Mouse (Mus musculus) heart, postnatal 0 days (tissue): ENCODE measurements around the gene Lmbr1l. TPM values are rescaled to one million over a fixed set of nuclear protein-coding genes. Genes with fewer than 3 reads are reported as not detected.

ENCODE experiments used
- ATAC-seq: fragments of 200-750 bp; cut with Nextera tagmentation; 2 replicates; pipeline ENCODE4 v1.8.0; 2017; ENCODE audit warnings: low read depth, moderate number of reproducible peaks, moderate library complexity; ENCODE audit not compliant: insufficient read depth
- DNase-seq: peaks from one replicate; pipeline ENCODE4 v3.0.0-alpha.2; 2016; ENCODE audit warnings: low spot score
- H3K27ac ChIP-seq: fragments of 300-500 bp; sonication (generic); 2 replicates; pipeline ENCODE4 v1.5.1; 2014; ENCODE audit warnings: low read depth, mild to moderate bottlenecking
- H3K27me3 ChIP-seq: fragments of 300-500 bp; sonication (generic); 2 replicates; pipeline ENCODE4 v1.6.1; 2014; ENCODE audit warnings: low read length, mixed read lengths; ENCODE audit not compliant: control insufficient read depth, insufficient read depth
- H3K36me3 ChIP-seq: fragments of 300-500 bp; sonication (generic); replicated peaks from 2 replicates; pipeline ENCODE4 v1.6.1; 2014; ENCODE audit warnings: low read length, mixed read lengths; ENCODE audit not compliant: control insufficient read depth, insufficient read depth
- H3K4me1 ChIP-seq: fragments of 300-500 bp; sonication (generic); 2 replicates; pipeline ENCODE4 v1.6.1; 2014; ENCODE audit warnings: antibody characterized with exemption; ENCODE audit not compliant: control insufficient read depth, insufficient read depth
- H3K4me2 ChIP-seq: fragments of 300-500 bp; sonication (generic); 2 replicates; pipeline ENCODE4 v1.6.1; 2014; ENCODE audit warnings: low read depth, mild to moderate bottlenecking, low read length, moderate library complexity
- H3K4me3 ChIP-seq: fragments of 300-500 bp; sonication (generic); 2 replicates; pipeline ENCODE4 v1.5.1; 2014; ENCODE audit warnings: low read depth, low read length
- H3K9ac ChIP-seq: fragments of 300-500 bp; sonication (generic); replicated peaks from 2 replicates; pipeline ENCODE4 v1.6.1; 2014; ENCODE audit warnings: low read depth, low read length, mixed read lengths
- H3K9me3 ChIP-seq: fragments of 300-500 bp; sonication (generic); replicated peaks from 2 replicates; pipeline ENCODE4 v1.6.1; 2016; ENCODE audit warnings: low read length; ENCODE audit not compliant: control insufficient read depth
- CTCF ChIP-seq: IDR thresholded peaks from 2 replicates; pipeline ENCODE4 v1.5.1; 2016; ENCODE audit warnings: antibody characterized with exemption, control low read depth, low read depth
- EP300 ChIP-seq: IDR thresholded peaks from 2 replicates; pipeline ENCODE4 v1.6.1; 2016; ENCODE audit warnings: antibody characterized with exemption, low read depth
- WGBS: fragments of 180-500 bp; shearing (Covaris S2); extraction: QIAGEN DNeasy Blood & Tissue Kit; methylation state at CpG from one replicate; pipeline ENCODE4 v1.1.7; 2014; 5-methylcytosine and 5-hydroxymethylcytosine counted together
- polyA plus RNA-seq: library from polyadenylated mRNA; unstranded; fragments of >200 nt; fragmentation: Nextera tagmentation; extraction: Ambion mirVana; gene quantifications from 2 replicates; pipeline ENCODE4 v1.2.1, GENCODE M21; 2015
- total RNA-seq: library from RNA; depleted of rRNA; stranded (reverse); fragments of >200 nt; gene quantifications from 2 replicates; pipeline ENCODE4 v1.2.3, GENCODE M21; 2014; ENCODE audit warnings: low replicate concordance

Gene Lmbr1l
- total and polyA plus RNA-seq, 2 experiments from 2014 or later: 8.0 to 25.5 TPM

- Histone ChIP-seq H3K27ac (no peak overlapping the region), H3K36me3 (peaks cover 52% of the 10 kb centered on the region), H3K9ac (no peak overlapping the region), H3K9me3 (no peaks in the 10 kb centered on the region), H3K27me3 (no peaks in the 10 kb centered on the region), H3K4me3 (no peak overlapping the region), H3K4me1 (peaks cover 12% of the 10 kb centered on the region), H3K4me2 (no peak overlapping the region)
- ATAC-seq (no peak), DNase-seq (no peak)
- 88% methylated on average over 6 of the region's 6 CpGs for WGBS
- no peak for TF ChIP-seq CTCF
Measured at GRCm38 (mm10) chr15:98914903-98915302, 3.1 kb downstream of the Lmbr1l start.

GRCm38 (mm10) chr15:98904692-98905091 is 13.3 kb downstream of the Lmbr1l start:
- Histone ChIP-seq H3K9me3 (no peaks in the 10 kb centered on the region), H3K27me3 (0 out of 2 replicates have a peak, but pooled peaks cover 3% of the 10 kb centered on the region), H3K4me2 (no peak overlapping the region), H3K36me3 (peaks cover 60% of the 10 kb centered on the region), H3K4me3 (no peak overlapping the region), H3K4me1 (no peaks in the 10 kb centered on the region), H3K9ac (no peak overlapping the region), H3K27ac (no peak overlapping the region)
- DNase-seq: no peak
- ATAC-seq: no peak
- TF ChIP-seq CTCF (peak; percentile 55), EP300 (no peak)
- WGBS: 37% methylated on average over 10 of the region's 10 CpGs

GRCm38 (mm10) chr15:98902600-98902999 is 15.4 kb downstream of the Lmbr1l start:
- DNase-seq (no peak), ATAC-seq (no peak)
- WGBS: 73% methylated on average over 2 of the region's 2 CpGs
- H3K4me3 ChIP-seq: no peak overlapping the region
- H3K27ac ChIP-seq: no peak overlapping the region
- H3K9ac ChIP-seq: no peak overlapping the region
- H3K4me2 ChIP-seq: no peak overlapping the region
- peaks cover 39% of the 10 kb centered on the region for H3K36me3 ChIP-seq
- H3K4me1 ChIP-seq: peaks cover 10% of the 10 kb centered on the region; the same call in 1 of the 2 replicates
- H3K9me3 ChIP-seq: no peaks in the 10 kb centered on the region
- no peak for TF ChIP-seq EP300
- no peak for TF ChIP-seq CTCF
- peaks cover 19% of the 10 kb centered on the region for H3K27me3 ChIP-seq

DNA sequence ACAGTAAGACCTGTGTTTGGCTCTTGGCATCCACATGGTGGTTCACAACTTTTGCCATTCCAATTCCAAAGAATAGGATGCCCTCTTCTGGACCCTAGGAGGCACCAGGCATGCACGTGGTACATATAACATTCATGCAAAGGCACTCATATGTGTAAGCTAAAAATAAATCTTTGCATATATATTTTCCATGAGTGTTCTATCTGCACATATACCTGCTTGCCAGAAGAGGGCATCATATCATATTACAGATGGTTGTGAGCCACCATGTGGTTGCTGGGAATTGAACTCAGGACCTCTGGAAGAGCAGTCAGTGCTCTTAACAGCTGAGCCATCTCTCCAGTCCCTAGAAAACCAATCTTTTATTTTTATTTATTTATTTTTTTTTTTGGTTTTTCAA is 16.5 kb downstream of the Lmbr1l start:
- no peaks in the 10 kb centered on the region for H3K9me3 ChIP-seq
- no peak overlapping the region for H3K4me3 ChIP-seq
- peaks cover 32% of the 10 kb centered on the region for H3K36me3 ChIP-seq
- DNase-seq (no peak), ATAC-seq (no peak)
- H3K9ac ChIP-seq: no peak overlapping the region
- WGBS: 50% methylated on average over 1 of the region's 1 CpGs
- H3K27ac ChIP-seq: no peak overlapping the region
- H3K27me3 ChIP-seq: peaks cover 30% of the 10 kb centered on the region
- peaks cover 15% of the 10 kb centered on the region; the same call in 1 of the 2 replicates for H3K4me1 ChIP-seq
- H3K4me2 ChIP-seq: no peak overlapping the region
- no peak for TF ChIP-seq EP300

DNA sequence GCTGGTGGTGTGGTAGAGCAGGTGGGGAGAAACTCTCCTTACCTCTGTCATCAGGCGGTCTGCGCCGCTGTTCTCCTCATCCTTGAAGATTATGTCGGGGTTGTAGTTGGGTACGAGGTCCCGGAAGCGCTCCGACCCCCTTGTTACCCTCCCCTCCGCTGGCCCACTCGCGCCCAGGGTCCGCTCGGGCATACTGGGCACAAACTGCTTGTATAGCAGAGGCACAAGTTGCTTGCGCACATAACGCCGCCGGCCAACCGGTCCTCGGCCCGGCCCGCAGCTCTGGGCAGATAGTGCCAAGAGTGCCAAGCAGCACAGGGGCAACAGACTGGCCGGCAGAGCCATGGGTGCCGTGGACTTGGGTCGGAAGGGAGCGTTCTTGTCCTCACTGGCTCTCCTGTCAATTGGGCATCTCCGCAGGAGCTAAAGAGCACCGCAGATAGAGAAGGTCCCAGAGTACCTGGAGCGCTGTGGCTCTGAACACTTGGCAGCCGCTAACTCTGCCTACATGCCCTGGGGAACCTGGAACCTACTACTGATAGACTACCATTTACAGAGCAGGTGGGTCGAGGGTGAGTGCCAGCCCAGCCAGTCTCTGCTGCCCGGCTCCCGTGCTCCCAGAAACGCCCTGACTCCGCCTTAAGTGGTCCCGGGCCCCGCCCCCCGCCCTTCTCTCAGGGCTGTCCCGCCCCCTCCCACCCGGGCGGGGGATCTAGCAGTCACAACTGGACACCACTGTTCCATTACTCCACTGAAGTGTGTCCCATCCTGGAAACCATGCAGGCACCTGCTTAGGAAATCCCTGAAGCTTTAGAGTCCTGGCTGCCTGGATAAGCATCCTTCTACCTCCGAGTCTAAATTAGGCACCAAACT is 19.9 kb downstream of the Lmbr1l start, which contains the start of gene Dhh:
Gene Dhh (minus strand): TSS at position 613 of the 873 bp plus-strand sequence.
- ATAC-seq (no peak), DNase-seq (no peak)
- Histone ChIP-seq H3K4me1 (peaks cover 33% of the 10 kb centered on the region), H3K4me3 (peak within 1 kb of the TSS; percentile 37), H3K27ac (no peak within 1 kb of the TSS), H3K9me3 (no peaks in the 10 kb centered on the region), H3K4me2 (peak within 1 kb of the TSS; percentile 53), H3K27me3 (peaks cover 63% of the 10 kb centered on the region), H3K36me3 (0 out of 2 replicates have a peak, but pooled peaks cover under 1% of the 10 kb centered on the region), H3K9ac (0 out of 2 replicates have a peak within 1 kb of the TSS, but pooled peaks have one; percentile 17)
- 2% methylated on average over 38 of the region's 41 CpGs for WGBS
- TF ChIP-seq EP300 (no peak), CTCF (no peak)
